Mouse (Mus musculus) intestine, embryonic 15.5 days (tissue): ENCODE data around the gene Mfsd6. TPM values are rescaled to one million over a fixed set of nuclear protein-coding genes. Genes with fewer than 3 reads are reported as not detected.
A peak's percentile ranks its signal among the peaks of the same experiment; 100 is the strongest.

Experiments
- ATAC-seq: fragments of 200-750 bp; cut with Nextera tagmentation; 2 replicates; pipeline ENCODE4 v1.8.0; 2017; ENCODE audit warnings: moderate TSS enrichment, moderate library complexity
- H3K27ac ChIP-seq: fragments of 300-500 bp; sonication (generic); 2 replicates; pipeline ENCODE4 v1.5.1; 2015; ENCODE audit warnings: mild to moderate bottlenecking, inconsistent platforms
- H3K27me3 ChIP-seq: fragments of 300-500 bp; sonication (generic); replicated peaks from 2 replicates; pipeline ENCODE4 v1.6.1; 2015; ENCODE audit warnings: inconsistent platforms
- H3K36me3 ChIP-seq: fragments of 300-500 bp; sonication (generic); 2 replicates; pipeline ENCODE4 v1.6.1; 2015; ENCODE audit warnings: inconsistent platforms
- H3K4me1 ChIP-seq: fragments of 300-500 bp; sonication (generic); replicated peaks from 2 replicates; pipeline ENCODE4 v1.6.1; 2015; ENCODE audit warnings: inconsistent platforms
- H3K4me2 ChIP-seq: fragments of 300-500 bp; sonication (generic); replicated peaks from 2 replicates; pipeline ENCODE4 v1.6.1; 2015; ENCODE audit warnings: mild to moderate bottlenecking, inconsistent platforms
- H3K4me3 ChIP-seq: fragments of 300-500 bp; sonication (generic); replicated peaks from 2 replicates; pipeline ENCODE4 v1.5.1; 2015; ENCODE audit warnings: inconsistent platforms
- H3K9ac ChIP-seq: fragments of 300-500 bp; sonication (generic); 2 replicates; pipeline ENCODE4 v1.6.1; 2015; ENCODE audit warnings: inconsistent platforms
- H3K9me3 ChIP-seq: fragments of 300-500 bp; sonication (generic); 2 replicates; pipeline ENCODE4 v1.6.1; 2016; ENCODE audit warnings: inconsistent platforms
- WGBS: fragments of 180-500 bp; shearing (Covaris S2); methylation state at CpG from one replicate; pipeline ENCODE4 v1.1.7; 2015; 5-methylcytosine and 5-hydroxymethylcytosine counted together
- polyA plus RNA-seq: library from polyadenylated mRNA; unstranded; fragments of >200 nt; fragmentation: Nextera tagmentation; extraction: Ambion mirVana; gene quantifications from 2 replicates; pipeline ENCODE4 v1.2.1, GENCODE M21; 2015

Gene Mfsd6
- polyA plus RNA-seq, 1 experiment from 2014 or later, result 3.1 TPM

GRCm38 (mm10) chr1:52655153-52655552, 72.1 kb downstream of the Mfsd6 start:
- no peak for ATAC-seq
- no peak overlapping the region for H3K27ac ChIP-seq
- H3K4me1 ChIP-seq, result no peaks in the 10 kb centered on the region
- WGBS, result 74% methylated on average over 4 of the region's 4 CpGs
- peaks cover 1% of the 10 kb centered on the region; the same call in 1 of the 2 replicates for H3K36me3 ChIP-seq
- H3K9ac ChIP-seq, result no peak overlapping the region
- no peak overlapping the region for H3K4me3 ChIP-seq
- H3K4me2 ChIP-seq, result no peak overlapping the region
- H3K9me3 ChIP-seq, result no peaks in the 10 kb centered on the region
- H3K27me3 ChIP-seq, result no peaks in the 10 kb centered on the region

- no peak overlapping the region for H3K9ac ChIP-seq
- ATAC-seq, result no peak
- H3K27ac ChIP-seq, result no peak overlapping the region
- H3K4me1 ChIP-seq, result no peaks in the 10 kb centered on the region
- no peak overlapping the region for H3K4me2 ChIP-seq
- WGBS, result 82% methylated on average over 1 of the region's 1 CpGs
- peaks cover 6% of the 10 kb centered on the region; the same call in 1 of the 2 replicates for H3K36me3 ChIP-seq
- no peak overlapping the region for H3K4me3 ChIP-seq
- H3K27me3 ChIP-seq, result no peaks in the 10 kb centered on the region
- no peaks in the 10 kb centered on the region for H3K9me3 ChIP-seq
These were observed 73.9 kb downstream of the Mfsd6 start for GRCm38 (mm10) chr1:52653366-52653765.

- 74% methylated on average over 3 of the region's 3 CpGs for WGBS
- H3K4me2 ChIP-seq, result no peak overlapping the region
- H3K27ac ChIP-seq, result no peak overlapping the region
- H3K9ac ChIP-seq, result no peak overlapping the region
- no peaks in the 10 kb centered on the region for H3K9me3 ChIP-seq
- H3K27me3 ChIP-seq, result no peaks in the 10 kb centered on the region
- ATAC-seq, result no peak
- no peaks in the 10 kb centered on the region for H3K4me1 ChIP-seq
- H3K36me3 ChIP-seq, result peaks cover 6% of the 10 kb centered on the region; the same call in 1 of the 2 replicates
- no peak overlapping the region for H3K4me3 ChIP-seq
These were observed 74.5 kb downstream of the Mfsd6 start for GRCm38 (mm10) chr1:52652601-52653253.

GRCm38 (mm10) chr1:52650066-52650465, 77.2 kb downstream of the Mfsd6 start:
- H3K27ac ChIP-seq, result no peak overlapping the region
- no peaks in the 10 kb centered on the region for H3K9me3 ChIP-seq
- H3K9ac ChIP-seq, result no peak overlapping the region
- no peak overlapping the region for H3K4me3 ChIP-seq
- H3K4me2 ChIP-seq, result no peak overlapping the region
- peaks cover 6% of the 10 kb centered on the region; the same call in 1 of the 2 replicates for H3K36me3 ChIP-seq
- no peaks in the 10 kb centered on the region for H3K4me1 ChIP-seq
- ATAC-seq, result no peak
- no peaks in the 10 kb centered on the region for H3K27me3 ChIP-seq
- 87% methylated on average over 5 of the region's 5 CpGs for WGBS

- no peak overlapping the region for H3K4me2 ChIP-seq
- no peaks in the 10 kb centered on the region for H3K27me3 ChIP-seq
- WGBS, result 77% methylated on average over 11 of the region's 11 CpGs
- H3K27ac ChIP-seq, result no peak overlapping the region
- ATAC-seq, result 0 out of 2 replicates have a peak, but pooled peaks have one; percentile 61
- H3K4me1 ChIP-seq, result no peaks in the 10 kb centered on the region
- no peak overlapping the region for H3K4me3 ChIP-seq
- no peak overlapping the region for H3K9ac ChIP-seq
- no peaks in the 10 kb centered on the region for H3K9me3 ChIP-seq
- peaks cover 6% of the 10 kb centered on the region; the same call in 1 of the 2 replicates for H3K36me3 ChIP-seq
These were observed 78.9 kb downstream of the Mfsd6 start for GRCm38 (mm10) chr1:52648153-52649027.

DNA sequence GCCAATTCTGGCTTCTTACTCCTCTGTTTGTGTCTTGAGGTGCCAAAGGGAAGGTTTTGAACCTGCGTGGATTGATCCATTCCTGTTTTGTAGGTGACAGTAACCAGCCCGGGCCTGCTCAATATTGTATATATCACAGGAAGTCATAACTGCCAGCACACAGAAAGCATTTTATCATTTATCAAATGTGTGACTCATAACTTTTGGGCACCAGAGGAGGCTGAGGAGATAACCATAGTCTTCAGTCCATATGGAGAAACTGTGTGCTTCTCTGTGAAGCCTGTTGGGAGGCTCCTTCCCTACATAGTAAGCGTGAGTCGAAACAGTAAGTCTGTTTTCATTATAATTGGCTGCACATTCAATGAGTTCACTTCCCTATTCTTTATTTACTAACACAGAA, 86.5 kb downstream of the Mfsd6 start:
- ATAC-seq, result no peak
- H3K27me3 ChIP-seq, result no peaks in the 10 kb centered on the region

DNA sequence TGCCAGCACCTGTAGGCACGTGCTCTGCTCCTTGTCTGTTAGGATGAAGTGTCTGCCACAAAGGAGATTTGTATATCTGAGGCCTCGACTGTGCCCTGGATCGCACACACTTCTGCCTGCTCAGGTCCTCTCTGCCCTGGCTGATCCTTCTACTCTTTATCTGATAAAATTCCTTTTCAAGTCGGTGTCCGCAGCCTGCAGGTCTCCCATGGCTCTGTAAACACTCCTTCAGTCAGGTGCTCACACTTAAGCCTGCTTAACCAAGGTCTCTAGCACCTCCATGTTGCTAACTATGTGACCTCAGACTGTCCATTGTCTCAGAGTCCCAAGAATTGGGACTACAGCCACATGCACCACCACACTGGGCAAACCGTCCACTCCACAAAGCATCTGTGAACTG, 87.0 kb downstream of the Mfsd6 start:
- 69% methylated on average over 6 of the region's 6 CpGs for WGBS
- Histone ChIP-seq H3K4me2 (no peak overlapping the region), H3K9me3 (no peaks in the 10 kb centered on the region), H3K27ac (no peak overlapping the region), H3K4me3 (no peak overlapping the region), H3K27me3 (no peaks in the 10 kb centered on the region), H3K9ac (no peak overlapping the region), H3K36me3 (peaks cover 3% of the 10 kb centered on the region; the same call in 1 of the 2 replicates), H3K4me1 (no peaks in the 10 kb centered on the region)
- ATAC-seq, result 0 out of 2 replicates have a peak, but pooled peaks have one; percentile 15

More for the DNA sequence above, 86.5 kb downstream of the Mfsd6 start:
- Histone ChIP-seq H3K4me2 (no peak overlapping the region), H3K36me3 (peaks cover 3% of the 10 kb centered on the region; the same call in 1 of the 2 replicates), H3K9me3 (no peaks in the 10 kb centered on the region), H3K4me1 (no peaks in the 10 kb centered on the region), H3K27ac (no peak overlapping the region), H3K9ac (no peak overlapping the region), H3K4me3 (no peak overlapping the region)
- 83% methylated on average over 4 of the region's 4 CpGs for WGBS

GRCm38 (mm10) chr1:52639090-52639489, 88.2 kb downstream of the Mfsd6 start:
- no peaks in the 10 kb centered on the region for H3K4me1 ChIP-seq
- no peak overlapping the region for H3K9ac ChIP-seq
- H3K27ac ChIP-seq, result no peak overlapping the region
- peaks cover 3% of the 10 kb centered on the region; the same call in 1 of the 2 replicates for H3K36me3 ChIP-seq
- no peaks in the 10 kb centered on the region for H3K27me3 ChIP-seq
- 90% methylated on average over 7 of the region's 7 CpGs for WGBS
- no peak overlapping the region for H3K4me3 ChIP-seq
- H3K9me3 ChIP-seq, result no peaks in the 10 kb centered on the region
- no peak for ATAC-seq
- H3K4me2 ChIP-seq, result no peak overlapping the region

DNA sequence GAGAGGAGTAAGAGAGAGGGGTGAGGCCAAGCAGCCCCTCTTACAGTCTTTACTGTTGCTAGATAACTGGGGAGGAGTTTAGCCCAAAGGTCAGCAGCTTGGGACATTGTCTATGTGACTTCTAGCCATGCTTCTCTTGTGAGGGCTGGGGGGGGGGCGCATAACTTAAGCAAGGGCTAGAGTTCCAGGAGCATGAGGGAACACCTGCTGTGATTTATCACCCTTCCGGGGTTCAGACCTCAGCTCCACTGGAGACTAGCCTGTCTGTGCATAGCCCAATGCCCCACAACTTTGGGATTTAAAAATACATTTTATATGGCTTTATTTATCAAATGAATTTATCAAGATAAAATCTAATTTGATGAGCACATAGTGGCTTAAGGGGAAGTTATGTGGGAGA, 89.2 kb downstream of the Mfsd6 start:
- no peak overlapping the region for H3K4me3 ChIP-seq
- no peaks in the 10 kb centered on the region for H3K9me3 ChIP-seq
- no peaks in the 10 kb centered on the region for H3K4me1 ChIP-seq
- no peak for ATAC-seq
- peaks cover 3% of the 10 kb centered on the region; the same call in 1 of the 2 replicates for H3K36me3 ChIP-seq
- 100% methylated on average over 2 of the region's 2 CpGs for WGBS
- no peak overlapping the region for H3K4me2 ChIP-seq
- no peak overlapping the region for H3K27ac ChIP-seq
- no peaks in the 10 kb centered on the region for H3K27me3 ChIP-seq
- no peak overlapping the region for H3K9ac ChIP-seq

DNA sequence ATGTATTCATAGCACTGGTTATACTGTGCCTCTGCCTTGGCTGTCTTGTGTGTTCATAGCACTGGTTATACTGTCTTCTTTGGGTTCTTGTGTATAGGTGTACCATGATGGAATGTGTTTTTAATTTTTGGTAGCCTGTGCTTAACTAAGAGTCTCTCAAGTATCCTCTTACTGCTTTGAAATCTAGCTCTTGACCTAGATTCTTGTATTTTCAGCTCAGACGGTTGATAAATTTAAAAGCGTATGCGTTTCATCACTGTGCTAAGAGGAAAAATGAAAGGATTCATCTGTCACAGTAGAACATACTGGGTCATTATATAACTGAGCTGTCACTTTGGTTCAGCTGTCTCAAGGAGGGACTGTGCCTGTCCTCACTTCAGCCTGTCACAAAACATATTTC, 91.3 kb downstream of the Mfsd6 start:
- no peak overlapping the region for H3K4me3 ChIP-seq
- 88% methylated on average over 3 of the region's 3 CpGs for WGBS
- H3K4me1 ChIP-seq, result no peaks in the 10 kb centered on the region; the same call in 1 of the 2 replicates
- no peak overlapping the region for H3K27ac ChIP-seq
- H3K27me3 ChIP-seq, result no peaks in the 10 kb centered on the region
- H3K4me2 ChIP-seq, result no peak overlapping the region
- H3K36me3 ChIP-seq, result peaks cover 3% of the 10 kb centered on the region; the same call in 1 of the 2 replicates
- no peaks in the 10 kb centered on the region for H3K9me3 ChIP-seq
- no peak for ATAC-seq
- H3K9ac ChIP-seq, result no peak overlapping the region

DNA sequence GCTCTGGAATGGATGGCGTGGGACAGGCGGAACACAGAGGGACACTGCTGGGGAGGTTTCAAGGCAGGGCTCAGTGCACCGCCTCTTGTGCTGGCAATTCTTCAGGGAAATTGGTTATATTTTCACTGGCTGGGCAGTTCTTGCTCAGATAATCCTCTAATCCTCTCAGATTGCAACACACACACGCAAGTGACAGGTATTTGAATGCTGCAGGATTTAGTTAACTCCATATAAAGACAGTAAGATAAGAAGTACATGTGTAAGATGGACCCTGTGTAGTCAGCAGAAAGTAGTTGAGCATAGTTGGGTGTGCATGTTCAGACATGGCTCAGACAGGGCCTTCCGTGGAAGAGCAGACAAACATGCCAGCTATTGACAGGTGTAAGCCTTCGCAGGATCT, 93.0 kb downstream of the Mfsd6 start:
- ATAC-seq, result no peak
- H3K4me3 ChIP-seq, result no peak overlapping the region
- H3K9ac ChIP-seq, result no peak overlapping the region
- H3K4me2 ChIP-seq, result no peak overlapping the region
- no peaks in the 10 kb centered on the region; the same call in 1 of the 2 replicates for H3K4me1 ChIP-seq
- no peaks in the 10 kb centered on the region for H3K27me3 ChIP-seq
- H3K9me3 ChIP-seq, result no peaks in the 10 kb centered on the region
- 86% methylated on average over 6 of the region's 6 CpGs for WGBS
- peaks cover 3% of the 10 kb centered on the region; the same call in 1 of the 2 replicates for H3K36me3 ChIP-seq
- H3K27ac ChIP-seq, result no peak overlapping the region

- Histone ChIP-seq H3K4me3 (no peak overlapping the region), H3K36me3 (no peaks in the 10 kb centered on the region), H3K4me1 (no peaks in the 10 kb centered on the region; the same call in 1 of the 2 replicates), H3K9ac (no peak overlapping the region), H3K9me3 (no peaks in the 10 kb centered on the region), H3K27me3 (no peaks in the 10 kb centered on the region), H3K27ac (no peak overlapping the region), H3K4me2 (peak overlapping the region; percentile 50)
- ATAC-seq, result no peak
- 66% methylated on average over 2 of the region's 2 CpGs for WGBS
These were observed 95.7 kb downstream of the Mfsd6 start for GRCm38 (mm10) chr1:52631570-52631969.
